Mouse (Mus musculus) bone marrow macrophage, adult 2 months (primary cell): Measurements from ENCODE around the gene AB124611. TPM values are rescaled to one million over a fixed set of nuclear protein-coding genes. Genes with fewer than 3 reads are reported as not detected.

Experiments used
- H3K27ac ChIP-seq: 2 replicates; pipeline ENCODE4 v1.5.1; 2012; ENCODE audit warnings: low read depth, low read length; ENCODE audit not compliant: insufficient read depth
- H3K4me1 ChIP-seq: 2 replicates; pipeline ENCODE4 v1.6.1; 2012; ENCODE audit warnings: low read length; ENCODE audit not compliant: control insufficient read depth, insufficient read depth
- H3K4me3 ChIP-seq: 2 replicates; pipeline ENCODE4 v1.5.1; 2012; ENCODE audit warnings: mild to moderate bottlenecking, low read length, moderate library complexity; ENCODE audit not compliant: insufficient read depth
- CTCF ChIP-seq: IDR thresholded peaks from 2 replicates; pipeline ENCODE4 v1.5.1; 2012; ENCODE audit warnings: low read depth, mild to moderate bottlenecking, low read length, moderate library complexity
- POLR2A ChIP-seq: IDR thresholded peaks from 2 replicates; pipeline ENCODE4 v1.6.1; 2012; ENCODE audit warnings: mild to moderate bottlenecking, low read depth, low read length, borderline replicate concordance
- polyA plus RNA-seq: library from polyadenylated mRNA; stranded (reverse); fragments of >200 nt; gene quantifications from 2 replicates; pipeline ENCODE4 v1.2.4, GENCODE M21; 2012; ENCODE audit not compliant: missing spikeins, insufficient read depth, insufficient read length

AB124611 gene
- polyA plus RNA-seq, 1 experiment = 156 TPM

DNA sequence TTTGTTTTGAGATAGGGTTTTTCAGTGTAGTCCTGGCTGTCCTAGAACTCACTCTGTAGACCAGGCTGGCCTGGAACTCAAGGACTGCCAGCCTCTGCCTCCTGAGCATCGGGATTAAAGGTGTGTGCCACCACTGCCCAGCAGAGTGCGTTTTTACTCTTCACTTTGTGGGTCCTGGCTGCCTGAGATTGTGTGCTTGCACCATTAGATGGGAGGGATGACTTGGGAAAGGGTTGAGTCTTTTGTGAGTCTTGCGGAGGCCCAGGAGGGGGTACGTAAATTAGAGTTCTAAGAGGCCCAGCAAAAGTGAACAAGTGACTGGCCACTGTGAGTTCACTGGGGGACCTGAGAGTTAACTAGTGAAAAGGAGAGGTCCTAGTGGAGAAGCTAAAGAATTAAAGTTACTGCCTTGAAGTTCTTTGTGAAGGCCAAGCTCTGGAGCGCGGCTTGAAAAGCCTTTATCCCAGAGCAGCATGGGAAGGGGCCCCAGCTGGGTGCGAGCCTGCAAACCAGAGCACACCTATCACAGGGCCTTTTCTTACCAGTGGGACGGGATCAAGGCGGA lies 19.5 kb downstream of the AB124611 start:
- TF ChIP-seq CTCF (no peak), POLR2A (no peak)
- H3K27ac ChIP-seq = no peak overlapping the region
- H3K4me3 ChIP-seq = peak overlapping the region; percentile 73
- H3K4me1 ChIP-seq = peaks cover 15% of the 10 kb centered on the region

DNA sequence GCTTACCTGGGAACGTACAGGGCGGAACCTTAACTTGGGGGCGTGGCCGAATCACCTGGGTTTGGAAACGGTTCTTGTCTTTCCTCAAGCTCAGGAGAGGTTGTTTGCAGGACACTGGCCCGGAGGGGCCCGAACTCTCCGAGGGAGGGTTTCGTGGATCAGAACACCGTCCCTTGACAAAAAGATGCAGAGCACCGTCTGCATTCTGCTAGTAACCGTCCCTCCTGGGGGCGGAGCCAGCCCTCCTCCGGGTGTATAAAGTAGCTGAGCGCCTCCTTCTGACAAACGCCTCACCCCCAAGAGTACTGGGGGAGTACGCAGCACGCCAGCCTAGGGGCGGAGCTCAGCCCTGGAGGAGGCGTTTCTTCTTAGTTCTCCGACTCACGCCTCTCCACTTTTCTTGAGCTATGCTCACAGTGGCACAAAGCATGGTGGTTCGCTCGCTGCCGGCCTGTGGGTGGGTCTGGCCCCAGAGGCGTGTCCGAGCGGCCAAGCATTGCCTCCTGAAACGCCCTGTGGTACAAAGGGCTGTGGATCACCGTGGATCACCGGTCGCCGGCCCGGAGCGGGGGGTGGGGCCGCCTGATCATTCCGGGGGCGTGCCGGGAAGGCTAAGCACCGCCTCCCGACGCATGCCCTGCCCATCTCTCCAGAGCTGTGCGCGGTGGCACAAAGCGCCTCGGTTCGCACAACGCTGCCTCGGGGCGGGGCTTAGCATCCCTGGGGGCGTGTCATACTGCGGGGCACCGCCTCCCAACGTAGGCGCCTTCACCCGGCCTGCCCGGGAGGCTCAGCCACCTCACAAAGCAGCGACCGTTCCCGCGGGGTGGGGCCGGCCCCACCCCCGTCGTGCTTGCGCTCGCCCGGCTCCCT lies 20.2 kb downstream of the AB124611 start:
- TF ChIP-seq POLR2A = no peak
- TF ChIP-seq CTCF = no peak
- Histone ChIP-seq H3K27ac (peak overlapping the region; percentile 38; the same call in 1 of the 2 replicates), H3K4me3 (peak overlapping the region; percentile 73), H3K4me1 (peaks cover 16% of the 10 kb centered on the region)

DNA sequence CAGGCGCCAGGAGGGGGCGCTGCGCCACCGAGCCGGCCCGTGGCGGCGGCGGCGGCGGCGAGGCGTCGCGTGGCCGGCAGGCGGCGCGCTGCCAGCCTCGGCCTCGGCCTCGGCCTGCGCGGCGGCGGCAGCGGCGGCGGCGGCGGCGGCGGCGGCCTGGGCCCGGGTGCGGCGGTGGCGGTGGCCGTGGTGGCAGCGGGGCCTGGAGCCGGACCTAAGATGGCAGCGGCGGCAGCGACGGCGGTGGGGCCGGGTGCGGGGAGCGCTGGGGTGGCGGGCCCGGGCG lies 20.8 kb downstream of the AB124611 start, which contains the start of gene Carm1:
Gene Carm1 (plus strand): TSS at position 106 of the 286 bp plus-strand sequence.
- H3K4me3 ChIP-seq = peak within 1 kb of the TSS; percentile 82
- H3K27ac ChIP-seq = peak within 1 kb of the TSS; percentile 77
- TF ChIP-seq CTCF (no peak), POLR2A (no peak)
- H3K4me1 ChIP-seq = peaks cover 18% of the 10 kb centered on the region

- H3K27ac ChIP-seq = peak overlapping the region; percentile 77
- H3K4me1 ChIP-seq = peaks cover 18% of the 10 kb centered on the region
- TF ChIP-seq CTCF = no peak
- TF ChIP-seq POLR2A = no peak
- H3K4me3 ChIP-seq = peak overlapping the region; percentile 82
Observed at GRCm38 (mm10) chr9:21547075-21547941, 21.3 kb downstream of the AB124611 start.

DNA sequence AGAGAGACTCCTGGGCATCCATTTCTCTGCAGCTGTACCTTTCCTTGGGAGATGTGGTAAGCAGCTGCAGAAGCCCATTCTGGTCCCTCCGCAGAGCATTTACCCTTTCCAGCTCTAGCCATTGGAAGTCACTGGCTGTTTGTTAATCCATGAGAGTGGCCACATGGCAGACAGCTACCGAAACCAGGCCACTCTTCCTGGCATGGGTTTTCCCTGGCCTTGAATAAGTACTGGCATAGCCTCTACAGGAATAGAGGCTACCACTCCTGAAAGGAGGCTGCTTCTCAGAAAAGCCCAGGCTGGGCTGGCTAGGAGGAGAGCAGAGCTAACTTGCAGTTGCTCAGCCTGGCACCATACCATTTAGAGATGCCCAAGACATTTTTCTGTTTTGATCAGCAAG lies 25.1 kb downstream of the AB124611 start:
- H3K4me3 ChIP-seq = no peak overlapping the region
- TF ChIP-seq CTCF = no peak
- no peak for TF ChIP-seq POLR2A
- peaks cover 14% of the 10 kb centered on the region for H3K4me1 ChIP-seq
- no peak overlapping the region for H3K27ac ChIP-seq

- Histone ChIP-seq H3K27ac (no peak overlapping the region), H3K4me1 (peaks cover 10% of the 10 kb centered on the region), H3K4me3 (no peak overlapping the region)
- no peak for TF ChIP-seq CTCF
- no peak for TF ChIP-seq POLR2A
Observed at GRCm38 (mm10) chr9:21553607-21554273, 27.8 kb downstream of the AB124611 start.

DNA sequence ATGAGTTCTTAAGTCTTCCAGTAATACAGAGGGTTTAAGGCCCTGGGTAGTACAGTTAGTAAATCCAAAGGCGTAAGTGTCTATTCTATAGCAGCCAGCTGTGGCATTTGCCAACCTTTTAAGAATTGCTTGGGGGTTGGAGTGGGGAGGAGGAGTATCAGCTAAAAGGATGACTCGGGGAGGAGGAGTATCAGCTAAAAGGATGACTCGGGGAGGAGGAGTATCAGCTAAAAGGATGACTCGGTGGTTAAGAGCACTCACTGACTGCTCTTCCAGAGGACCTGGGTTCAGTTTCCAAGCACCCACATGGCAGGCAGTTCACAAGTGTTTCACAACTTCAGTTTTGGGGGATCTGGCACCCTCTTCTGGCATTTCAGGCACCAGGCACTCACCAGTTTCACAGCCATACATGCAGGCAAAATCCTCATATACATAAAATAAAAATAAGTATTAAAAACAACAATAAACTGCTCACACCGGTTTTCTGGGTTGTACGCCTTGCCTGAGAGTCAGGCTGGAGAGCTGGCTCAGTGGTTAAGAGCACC lies 29.3 kb downstream of the AB124611 start:
- H3K27ac ChIP-seq = no peak overlapping the region
- H3K4me3 ChIP-seq = no peak overlapping the region
- H3K4me1 ChIP-seq = peaks cover 6% of the 10 kb centered on the region
- no peak for TF ChIP-seq CTCF
- TF ChIP-seq POLR2A = no peak

- TF ChIP-seq POLR2A (no peak), CTCF (no peak)
- no peak overlapping the region for H3K4me3 ChIP-seq
- H3K27ac ChIP-seq = no peak overlapping the region
- H3K4me1 ChIP-seq = no peaks in the 10 kb centered on the region; the same call in none of the 2 replicates
Observed at GRCm38 (mm10) chr9:21556996-21557395, 31.0 kb downstream of the AB124611 start.

DNA sequence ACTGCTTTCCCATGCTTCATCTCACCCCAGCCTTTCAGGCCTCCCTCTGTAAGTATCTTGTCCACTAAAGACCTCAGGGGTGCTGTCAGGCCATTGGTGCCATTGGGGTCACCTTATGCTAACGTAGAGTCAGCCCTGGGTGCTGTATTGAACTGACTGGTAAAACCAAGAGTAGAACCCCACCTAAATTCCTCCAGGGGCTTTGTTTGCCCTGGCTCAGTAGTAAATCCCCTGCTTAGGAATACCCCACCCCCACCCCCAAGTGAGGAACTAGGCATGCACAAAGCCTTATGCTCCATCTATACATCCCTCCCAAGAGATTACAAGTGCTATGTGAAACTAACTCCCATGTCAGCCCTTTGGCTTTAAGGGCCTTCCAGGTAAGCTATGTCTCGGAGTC lies 31.6 kb downstream of the AB124611 start:
- TF ChIP-seq POLR2A = no peak
- TF ChIP-seq CTCF = no peak
- Histone ChIP-seq H3K4me3 (no peak overlapping the region), H3K4me1 (no peaks in the 10 kb centered on the region; the same call in 1 of the 2 replicates), H3K27ac (no peak overlapping the region)
